Mouse (Mus musculus) thymus, adult 2 months (tissue): ENCODE data around the gene Dnah12. TPM values are rescaled to one million over a fixed set of nuclear protein-coding genes. Genes with fewer than 3 reads are reported as not detected.
"Not testable (repeated sequence)": the region's sequence is repeated elsewhere in the genome, so short reads cannot be mapped to it uniquely, and the experiment has no call there.

Experiments used
- DNase-seq: peaks from one replicate; pipeline ENCODE4 v3.0.0; 2021
- H3K27ac ChIP-seq: fragments of 200-500 bp; 2 replicates; pipeline ENCODE4 v1.5.1; 2012; ENCODE audit warnings: low read length, control low read depth; ENCODE audit not compliant: control insufficient read depth, insufficient read depth
- H3K27me3 ChIP-seq: fragments of 200-500 bp; 2 replicates; pipeline ENCODE4 v1.6.1; 2012; ENCODE audit warnings: mild to moderate bottlenecking, low read length, moderate library complexity, mixed read lengths; ENCODE audit not compliant: control insufficient read depth, insufficient read depth
- H3K36me3 ChIP-seq: fragments of 200-500 bp; 2 replicates; pipeline ENCODE4 v1.6.1; 2012; ENCODE audit warnings: mild to moderate bottlenecking, low read length, moderate library complexity; ENCODE audit not compliant: control insufficient read depth, insufficient read depth
- H3K4me1 ChIP-seq: fragments of 200-500 bp; replicated peaks from 2 replicates; pipeline ENCODE4 v1.6.1; 2012; ENCODE audit warnings: low read length; ENCODE audit not compliant: control insufficient read depth, insufficient read depth
- H3K4me3 ChIP-seq: fragments of 200-500 bp; 2 replicates; pipeline ENCODE4 v1.5.1; 2012; ENCODE audit warnings: mild to moderate bottlenecking, low read length, control low read depth, moderate library complexity; ENCODE audit not compliant: control insufficient read depth, insufficient read depth
- CTCF ChIP-seq: fragments of 200-500 bp; IDR thresholded peaks from 2 replicates; pipeline ENCODE4 v1.5.1; 2012; ENCODE audit warnings: mild to moderate bottlenecking, control low read depth, low read length, moderate library complexity, borderline replicate concordance; ENCODE audit not compliant: control insufficient read depth, poor library complexity, insufficient read depth; ENCODE audit errors: extremely low read depth
- POLR2A ChIP-seq: fragments of 200-500 bp; IDR thresholded peaks from 2 replicates; pipeline ENCODE4 v1.6.1; 2012; ENCODE audit warnings: mild to moderate bottlenecking, low read length, control low read depth, moderate library complexity; ENCODE audit not compliant: control insufficient read depth, poor library complexity, insufficient read depth; ENCODE audit errors: extremely low read depth
- WGBS: fragments of 180-500 bp; shearing (Covaris S2); methylation state at CpG from one replicate; pipeline ENCODE4 v1.1.7; 2018; 5-methylcytosine and 5-hydroxymethylcytosine counted together
- polyA plus RNA-seq: library from polyadenylated mRNA; depleted of rRNA; stranded (reverse); fragments of >200 nt; gene quantifications from 2 replicates; pipeline ENCODE4 v1.2.3, GENCODE M21; 2012

Dnah12 gene
- polyA plus RNA-seq, 1 experiment, result 0.03 TPM

GRCm38 (mm10) chr14:26662488-26662887, 30.6 kb upstream of the Dnah12 start:
- TF ChIP-seq POLR2A (no peak), CTCF (no peak)
- no peak for DNase-seq
- Histone ChIP-seq H3K4me3 (no peak overlapping the region), H3K36me3 (peaks cover 47% of the 10 kb centered on the region), H3K4me1 (no peaks in the 10 kb centered on the region), H3K27ac (no peak overlapping the region), H3K27me3 (no peaks in the 10 kb centered on the region)
- WGBS, result 93% methylated on average over 2 of the region's 2 CpGs

- Histone ChIP-seq H3K27me3 (no peaks in the 10 kb centered on the region), H3K27ac (no peak overlapping the region), H3K36me3 (peaks cover 42% of the 10 kb centered on the region), H3K4me3 (no peak overlapping the region), H3K4me1 (peaks cover 5% of the 10 kb centered on the region)
- DNase-seq, result no peak
- TF ChIP-seq CTCF (no peak), POLR2A (no peak)
- 97% methylated on average over 2 of the region's 2 CpGs for WGBS
Observed at GRCm38 (mm10) chr14:26663851-26664250, 29.2 kb upstream of the Dnah12 start.

- no peak for DNase-seq
- no peak overlapping the region for H3K27ac ChIP-seq
- 26% methylated on average over 6 of the region's 6 CpGs for whole genome bisulfite sequencing
- peaks cover 7% of the 10 kb centered on the region for H3K4me1 ChIP-seq
- TF ChIP-seq CTCF (no peak), POLR2A (no peak)
- peaks cover 29% of the 10 kb centered on the region for H3K36me3 ChIP-seq
- H3K27me3 ChIP-seq, result no peaks in the 10 kb centered on the region
- H3K4me3 ChIP-seq, result peak overlapping the region; percentile 68
Observed at GRCm38 (mm10) chr14:26667991-26668370, 25.1 kb upstream of the Dnah12 start.

- Histone ChIP-seq H3K4me1 (peaks cover 7% of the 10 kb centered on the region), H3K27me3 (no peaks in the 10 kb centered on the region), H3K27ac (no peak overlapping the region), H3K4me3 (peak overlapping the region; percentile 68), H3K36me3 (peaks cover 25% of the 10 kb centered on the region)
- under 1% methylated on average over 73 of the region's 73 CpGs for WGBS
- DNase-seq, result peak; percentile 54
- TF ChIP-seq POLR2A (no peak), CTCF (no peak)
Observed at GRCm38 (mm10) chr14:26668371-26669291, 24.4 kb upstream of the Dnah12 start.

GRCm38 (mm10) chr14:26669292-26670073, 23.6 kb upstream of the Dnah12 start, which contains the start of gene Pde12:
Gene Pde12 (minus strand): TSS chr14:26669883.
- Histone ChIP-seq H3K4me3 (peak within 1 kb of the TSS; percentile 68), H3K36me3 (peaks cover 17% of the 10 kb centered on the region), H3K27me3 (no peaks in the 10 kb centered on the region), H3K4me1 (peaks cover 7% of the 10 kb centered on the region), H3K27ac (peak within 1 kb of the TSS; percentile 74)
- WGBS, result under 1% methylated on average over 70 of the region's 70 CpGs
- DNase-seq, result peak; percentile 82
- TF ChIP-seq POLR2A (peak; percentile 59; the same call in 1 of the 2 replicates), CTCF (no peak)

- Histone ChIP-seq H3K36me3 (peaks cover 2% of the 10 kb centered on the region), H3K27ac (no peak overlapping the region), H3K4me1 (peaks cover 9% of the 10 kb centered on the region), H3K27me3 (no peaks in the 10 kb centered on the region), H3K4me3 (no peak overlapping the region)
- TF ChIP-seq POLR2A (no peak), CTCF (no peak)
- no peak for DNase-seq
Observed at GRCm38 (mm10) chr14:26670964-26671363, 22.1 kb upstream of the Dnah12 start.

GRCm38 (mm10) chr14:26671870-26672615, 21.0 kb upstream of the Dnah12 start:
- not testable (repeated sequence) for H3K36me3 ChIP-seq, H3K4me1 ChIP-seq, H3K4me3 ChIP-seq, DNase-seq, H3K27ac ChIP-seq, H3K27me3 ChIP-seq
- 34% methylated on average over 17 of the region's 17 CpGs for WGBS

GRCm38 (mm10) chr14:26674476-26675169, 18.5 kb upstream of the Dnah12 start:
- not testable (repeated sequence) for H3K27ac ChIP-seq, DNase-seq

More at GRCm38 (mm10) chr14:26674476-26675169, 18.5 kb upstream of the Dnah12 start:
- H3K36me3 ChIP-seq, H3K27me3 ChIP-seq, H3K4me3 ChIP-seq, H3K4me1 ChIP-seq: not testable (repeated sequence)
- WGBS, result 79% methylated on average over 2 of the region's 2 CpGs
